Mouse (Mus musculus): ENCODE results near the gene Calhm4. TPM values are rescaled to one million over a fixed set of nuclear protein-coding genes. Genes with fewer than 3 reads are reported as not detected.
"Not testable (repeated sequence)": the region's sequence is repeated elsewhere in the genome, so short reads cannot be mapped to it uniquely, and the experiment has no call there.

Gene Calhm4
- polyA plus RNA-seq, 1 experiment, result 0.02 TPM

- TF ChIP-seq POLR2A (IDR thresholded peaks at IDR 0.05; ENCODE audit: extremely low read depth, insufficient read depth, low read length) (no peak), CTCF (IDR thresholded peaks at IDR 0.05; ENCODE audit: extremely low read depth, insufficient read depth, low read length) (no peak)
- Histone ChIP-seq H3K27ac (ENCODE audit: insufficient read depth, low read length) (no peak overlapping the region), H3K4me1 (ENCODE audit: control insufficient read depth, insufficient read depth, low read length) (peaks cover 2% of the 10 kb centered on the region; the same call in 1 of the 2 replicates), H3K4me3 (ENCODE audit: insufficient read depth, low read length) (no peak overlapping the region)
These were observed 31.5 kb downstream of the Calhm4 start for GRCm38 (mm10) chr10:34012581-34012980.

- no peak overlapping the region for H3K27ac ChIP-seq (ENCODE audit: insufficient read depth, low read length)
- H3K4me3 ChIP-seq (ENCODE audit: insufficient read depth, low read length), result no peak overlapping the region
- TF ChIP-seq POLR2A (IDR thresholded peaks at IDR 0.05; ENCODE audit: extremely low read depth, insufficient read depth, low read length), result no peak
- no peak for TF ChIP-seq CTCF (IDR thresholded peaks at IDR 0.05; ENCODE audit: extremely low read depth, insufficient read depth, low read length)
- no peaks in the 10 kb centered on the region for H3K4me1 ChIP-seq (ENCODE audit: control insufficient read depth, insufficient read depth, low read length)
These were observed 45.7 kb downstream of the Calhm4 start for GRCm38 (mm10) chr10:33998397-33998796.

GRCm38 (mm10) chr10:33996686-33997085, 47.4 kb downstream of the Calhm4 start:
- H3K4me3 ChIP-seq (ENCODE audit: insufficient read depth, low read length), result not testable (repeated sequence)

More at GRCm38 (mm10) chr10:33996686-33997085, 47.4 kb downstream of the Calhm4 start:
- not testable (repeated sequence) for H3K4me1 ChIP-seq (ENCODE audit: control insufficient read depth, insufficient read depth, low read length); H3K27ac ChIP-seq (ENCODE audit: insufficient read depth, low read length)

Other genes with a start within 250 kb of the Calhm4 start
- gene Sult3a1, start 186.6 kb downstream of the Calhm4 start, polyA plus RNA-seq (2012; rRNA removed), result 0.10 TPM in 1 of 2 replicates, not detected in the other
- gene Rsph4a, start 139.2 kb downstream of the Calhm4 start, polyA plus RNA-seq (2012; rRNA removed), result 0.49 and 1.0 TPM in 2 replicates
- gene Zup1, start 93.0 kb downstream of the Calhm4 start, polyA plus RNA-seq (2012; rRNA removed), result 7.6 and 8.0 TPM in 2 replicates
- gene Rwdd1, start 24.7 kb downstream of the Calhm4 start, polyA plus RNA-seq (2012; rRNA removed), result 65.8 and 72.3 TPM in 2 replicates
- 0.19 TPM in 1 of 2 replicates, not detected in the other for gene Trappc3l, start 6.7 kb downstream of the Calhm4 start, polyA plus RNA-seq (2012; rRNA removed)
- 2.0 and 2.4 TPM in 2 replicates for gene Calhm5, start 52.2 kb upstream of the Calhm4 start, polyA plus RNA-seq (2012; rRNA removed)
- 0.42 and 0.56 TPM in 2 replicates for gene Calhm6, start 83.7 kb upstream of the Calhm4 start, polyA plus RNA-seq (2012; rRNA removed)
- 2.7 and 2.8 TPM in 2 replicates for gene Dse, start 163.4 kb upstream of the Calhm4 start, polyA plus RNA-seq (2012; rRNA removed)
- 110 and 118 TPM in 2 replicates for gene Tspyl1, start 237.9 kb upstream of the Calhm4 start, polyA plus RNA-seq (2012; rRNA removed)

Data from cortical plate, adult 2 months (tissue).